Comparison of ENCODE assay signal across 8 mouse cellular contexts in genomic region chr4:110287412-110288067, GRCm38 (mm10).
A peak's percentile ranks its signal among the peaks of the same experiment; 100 is the strongest.
DNase-seq lines count a peak whose midpoint lies in the region; TF ChIP-seq lines count a peak whose summit lies in the region.

No protein-coding gene starts in this region.

- peak; percentile 97 for DNase-seq in brain, embryonic 14.5 days (ENCODE audit: low read depth)
- peak; percentile 89 for DNase-seq in cerebellum, adult 9-10 months
- peak; percentile 35 to 42 for DNase-seq in frontal cortex, postnatal 10 days (ENCODE audit: low spot score in 2 of 2)
- peak; percentile 65 to 87 for DNase-seq in left cerebral cortex, postnatal 25 days (ENCODE audit: low spot score in 2 of 2)
- DNase-seq in right cerebral cortex, postnatal 14 days: peak; percentile 34
- no peak for DNase-seq in spleen, postnatal 10 days (ENCODE audit: low spot score in 2 of 2)
- no peak for DNase-seq in kidney, adult 8-10 months
- no peak for DNase-seq in kidney, postnatal 10 days

- intact Hi-C loops in left cerebral cortex, postnatal 25 days (cut with DNase I): loop anchor here (2.0 to 10.0 kb wide), 6 partner anchors 63 to 1020 kb away; partner anchors contain the start of gene Elavl4

- peak; percentile 9; the same call in 1 of the 2 replicates for TF ChIP-seq CTCF in brain, embryonic 14.5 days (IDR thresholded peaks at IDR 0.05; ENCODE audit: borderline replicate concordance, extremely low read depth, insufficient read depth, insufficient read length)

- TF ChIP-seq POLR2A in brain, embryonic 14.5 days (IDR thresholded peaks at IDR 0.05; ENCODE audit: borderline replicate concordance, extremely low read depth, insufficient read depth, insufficient read length, poor library complexity, severe bottlenecking): peak; percentile 63; the same call in 1 of the 2 replicates

Comparison
In these comparisons a context has a peak if more than half of its experiments do, and no peak if none do; other contexts are left out.
1. DNase-seq: peak in brain, embryonic 14.5 days (single experiment), cerebellum, adult 9-10 months (single experiment), frontal cortex, postnatal 10 days (2 of 2), left cerebral cortex, postnatal 25 days (2 of 2) and right cerebral cortex, postnatal 14 days (single experiment); none in spleen, postnatal 10 days (0 of 2), kidney, adult 8-10 months (0 of 2) and kidney, postnatal 10 days (single experiment).